Mouse (Mus musculus) cortical plate, adult 2 months (tissue): ENCODE measurements at regions not wholly inside any gene's neighbourhood (a gene's known extent, or its start where the extent isn't known, plus 50 kb on each side); places are given as distances from the start of the nearest gene placed in this dataset.

Source experiments
- H3K27ac ChIP-seq: fragments of 200-500 bp; 2 replicates; pipeline ENCODE4 v1.5.1; 2012; ENCODE audit warnings: low read length, control low read depth, inconsistent platforms; ENCODE audit not compliant: insufficient read depth
- H3K4me1 ChIP-seq: fragments of 200-500 bp; 2 replicates; pipeline ENCODE4 v1.6.1; 2011; ENCODE audit warnings: low read length; ENCODE audit not compliant: control insufficient read depth, insufficient read depth
- H3K4me3 ChIP-seq: fragments of 200-500 bp; 2 replicates; pipeline ENCODE4 v1.5.1; 2011; ENCODE audit warnings: mild to moderate bottlenecking, low read length, control low read depth; ENCODE audit not compliant: insufficient read depth
- CTCF ChIP-seq: fragments of 200-500 bp; IDR thresholded peaks from 2 replicates; pipeline ENCODE4 v1.5.1; 2011; ENCODE audit warnings: mild to moderate bottlenecking, control low read depth, low read length; ENCODE audit not compliant: insufficient read depth; ENCODE audit errors: extremely low read depth
- POLR2A ChIP-seq: fragments of 200-500 bp; IDR thresholded peaks from 2 replicates; pipeline ENCODE4 v1.6.1; 2011; ENCODE audit warnings: mild to moderate bottlenecking, low read length, control low read depth; ENCODE audit not compliant: insufficient read depth; ENCODE audit errors: extremely low read depth

GRCm38 (mm10) chr9:83283249-83283648 lies 136.8 kb upstream of the Hmgn3 start:
- no peaks in the 10 kb centered on the region for H3K4me1 ChIP-seq
- no peak overlapping the region for H3K4me3 ChIP-seq
- H3K27ac ChIP-seq: no peak overlapping the region
- no peak for TF ChIP-seq POLR2A
- TF ChIP-seq CTCF: no peak

- Histone ChIP-seq H3K4me3 (no peak overlapping the region), H3K27ac (no peak overlapping the region), H3K4me1 (no peaks in the 10 kb centered on the region)
- TF ChIP-seq CTCF: no peak
- TF ChIP-seq POLR2A: no peak
Measured at GRCm38 (mm10) chr9:83277791-83278190, 131.3 kb upstream of the Hmgn3 start.

- Histone ChIP-seq H3K4me3 (no peak overlapping the region), H3K27ac (no peak overlapping the region), H3K4me1 (no peaks in the 10 kb centered on the region)
- TF ChIP-seq CTCF: no peak
- no peak for TF ChIP-seq POLR2A
Measured at GRCm38 (mm10) chr9:83277356-83277755, 130.9 kb upstream of the Hmgn3 start.

GRCm38 (mm10) chr9:83276291-83276690 lies 129.8 kb upstream of the Hmgn3 start:
- TF ChIP-seq POLR2A: no peak
- TF ChIP-seq CTCF: no peak
- Histone ChIP-seq H3K27ac (no peak overlapping the region), H3K4me1 (no peaks in the 10 kb centered on the region), H3K4me3 (no peak overlapping the region)

GRCm38 (mm10) chr9:83273361-83273975 lies 127.0 kb upstream of the Hmgn3 start:
- Histone ChIP-seq H3K27ac (no peak overlapping the region), H3K4me1 (no peaks in the 10 kb centered on the region), H3K4me3 (no peak overlapping the region)
- TF ChIP-seq CTCF (no peak), POLR2A (no peak)

GRCm38 (mm10) chr9:83265736-83266135 lies 119.3 kb upstream of the Hmgn3 start:
- no peak overlapping the region for H3K27ac ChIP-seq
- no peaks in the 10 kb centered on the region for H3K4me1 ChIP-seq
- H3K4me3 ChIP-seq: no peak overlapping the region
- TF ChIP-seq CTCF (no peak), POLR2A (no peak)

- no peak for TF ChIP-seq CTCF
- no peak for TF ChIP-seq POLR2A
- no peak overlapping the region for H3K27ac ChIP-seq
- 0 out of 2 replicates have a peak, but pooled peaks cover 2% of the 10 kb centered on the region for H3K4me1 ChIP-seq
- H3K4me3 ChIP-seq: no peak overlapping the region
Measured at GRCm38 (mm10) chr9:83259511-83259910, 113.0 kb upstream of the Hmgn3 start.

- H3K27ac ChIP-seq: no peak overlapping the region
- no peak overlapping the region for H3K4me3 ChIP-seq
- H3K4me1 ChIP-seq: 0 out of 2 replicates have a peak, but pooled peaks cover 2% of the 10 kb centered on the region
- TF ChIP-seq POLR2A: no peak
- no peak for TF ChIP-seq CTCF
Measured at GRCm38 (mm10) chr9:83258986-83259385, 112.5 kb upstream of the Hmgn3 start.

GRCm38 (mm10) chr9:83258476-83258875 lies 112.0 kb upstream of the Hmgn3 start:
- Histone ChIP-seq H3K27ac (no peak overlapping the region), H3K4me1 (0 out of 2 replicates have a peak, but pooled peaks cover 2% of the 10 kb centered on the region), H3K4me3 (no peak overlapping the region)
- TF ChIP-seq CTCF (no peak), POLR2A (no peak)

GRCm38 (mm10) chr9:83254356-83254755 lies 107.9 kb upstream of the Hmgn3 start:
- H3K4me1 ChIP-seq: 0 out of 2 replicates have a peak, but pooled peaks cover 2% of the 10 kb centered on the region
- no peak overlapping the region for H3K27ac ChIP-seq

More at GRCm38 (mm10) chr9:83254356-83254755, 107.9 kb upstream of the Hmgn3 start:
- TF ChIP-seq POLR2A: no peak
- no peak overlapping the region for H3K4me3 ChIP-seq
